Mouse (Mus musculus) left cerebral cortex, postnatal 10 days (tissue): Measurements from ENCODE around the gene Dis3. TPM values are rescaled to one million over a fixed set of nuclear protein-coding genes. Genes with fewer than 3 reads are reported as not detected.

Experiments used
- DNase-seq, 2 experiments: peaks; one replicate each; pipeline ENCODE4 v3.0.0; 2021 to 2022; ENCODE audit warnings: low spot score in 2 of 2, mixed read lengths in 1 of 2; ENCODE audit errors: extremely low spot score in 1 of 2
- intact Hi-C: fragments of 180-260 bp; cut with DNase I; formaldehyde crosslinking; loops from one replicate; pipeline ENCODE4 v1.15.1; 2025
- total RNA-seq, 2 experiments: library from RNA; stranded (reverse); gene quantifications; 2 replicates each; pipeline ENCODE4 v1.2.3; 2021

The Dis3 gene
- total RNA-seq, 2 experiments from 2014 or later = 21.1 to 27.0 TPM

GRCm38 (mm10) chr14:99029987-99030386 lies 69.6 kb downstream of the Dis3 start:
- intact Hi-C loops = no loop called here
- no peak for DNase-seq

Other genes starting within 250 kb of the Dis3 start
- gene Rpl36a-ps1, start 105.5 kb downstream of the Dis3 start, total RNA-seq = 1 to 10 TPM in 1 of 2 experiments, under 1 TPM in 1; 0.99 to 2.2 TPM
- 10 to 100 TPM; 43.0 to 43.1 TPM for gene Mzt1, start 53.6 kb downstream of the Dis3 start, total RNA-seq
- 1 to 10 TPM; 3.2 to 3.9 TPM for gene Bora, start 53.5 kb downstream of the Dis3 start, total RNA-seq
- 10 to 100 TPM; 11.8 to 13.3 TPM for gene Pibf1, start 346 bp downstream of the Dis3 start, total RNA-seq
- 10 to 100 TPM; 15.6 to 17.3 TPM for gene Klf5, start 198.9 kb upstream of the Dis3 start, total RNA-seq